22 mouse cellular contexts compared by ENCODE assay signal in genomic region chr11:86026556-86027194, GRCm38 (mm10).
A peak's percentile ranks its signal among the peaks of the same experiment; 100 is the strongest.
DNase-seq lines count a peak whose midpoint lies in the region; ATAC-seq and TF ChIP-seq lines count a peak whose summit lies in the region.
"Had no signal": no experiment of that assay in that cellular context is flagged by ENCODE, and none has a peak within 500 bp of the region (broad histone marks: within the 10 kb centered on the region; RNA-seq: fewer than 3 reads in every experiment).

No protein-coding gene starts in this region.

- no peak overlapping the region for H3K9ac ChIP-seq in neural tube, embryonic 15.5 days (replicated peaks)
- H3K9ac ChIP-seq: embryonic facial prominence, embryonic 15.5 days; forebrain, embryonic 12.5 days; heart, embryonic 15.5 days; hindbrain, embryonic 13.5 days; midbrain, embryonic 13.5 days; neural tube, embryonic 12.5 days had no signal

- H3K4me3 ChIP-seq in gastrocnemius, adult 2 months: no peak overlapping the region
- H3K4me3 ChIP-seq in neural tube, embryonic 15.5 days (replicated peaks): no peak overlapping the region
- H3K4me3 ChIP-seq in limb, embryonic 10.5 days: no peak overlapping the region
- no peak overlapping the region for H3K4me3 ChIP-seq in left cerebral cortex, adult 2 months
- H3K4me3 ChIP-seq: embryonic facial prominence, embryonic 15.5 days; forebrain, embryonic 12.5 days; heart, embryonic 15.5 days; hindbrain, embryonic 13.5 days; midbrain, embryonic 13.5 days; neural tube, embryonic 12.5 days had no signal

- no peak for TF ChIP-seq CTCF in gastrocnemius, adult 2 months (IDR thresholded peaks at IDR 0.05)
- TF ChIP-seq CTCF in left cerebral cortex, adult 2 months (IDR thresholded peaks at IDR 0.05): no peak

- WGBS in neural tube, embryonic 15.5 days: 5% methylated on average over 7 of the region's 7 CpGs
- whole genome bisulfite sequencing in limb, embryonic 10.5 days: 12% methylated on average over 7 of the region's 7 CpGs

- H3K4me1 ChIP-seq in neural tube, embryonic 15.5 days: peaks cover 13% of the 10 kb centered on the region
- peaks cover 50% of the 10 kb centered on the region for H3K4me1 ChIP-seq in limb, embryonic 10.5 days
- H3K4me1 ChIP-seq: neural tube, embryonic 12.5 days had no signal

- H3K4me2 ChIP-seq in neural tube, embryonic 15.5 days: no peak overlapping the region
- H3K4me2 ChIP-seq: embryonic facial prominence, embryonic 15.5 days; forebrain, embryonic 12.5 days; heart, embryonic 15.5 days; hindbrain, embryonic 13.5 days; midbrain, embryonic 13.5 days; neural tube, embryonic 12.5 days had no signal

- ATAC-seq in neural tube, embryonic 15.5 days (ENCODE audit: low FRiP score): no peak
- ATAC-seq: intestine, postnatal 0 days; midbrain, embryonic 13.5 days had no signal

- no peaks in the 10 kb centered on the region for H3K36me3 ChIP-seq in neural tube, embryonic 15.5 days
- no peaks in the 10 kb centered on the region for H3K36me3 ChIP-seq in limb, embryonic 10.5 days
- H3K36me3 ChIP-seq: embryonic facial prominence, embryonic 15.5 days; forebrain, embryonic 12.5 days; heart, embryonic 15.5 days; hindbrain, embryonic 13.5 days; midbrain, embryonic 13.5 days; neural tube, embryonic 12.5 days had no signal

- no peaks in the 10 kb centered on the region for H3K9me3 ChIP-seq in neural tube, embryonic 15.5 days (replicated peaks)
- H3K9me3 ChIP-seq in limb, embryonic 10.5 days (replicated peaks): no peaks in the 10 kb centered on the region
- H3K9me3 ChIP-seq: embryonic facial prominence, embryonic 15.5 days; forebrain, embryonic 12.5 days; heart, embryonic 15.5 days; hindbrain, embryonic 13.5 days; midbrain, embryonic 13.5 days; neural tube, embryonic 12.5 days had no signal

- peak; percentile 39 for DNase-seq in gastrocnemius, adult 2 months
- DNase-seq in gastrocnemius, adult 18-20 months (ENCODE audit: low spot score): no peak
- DNase-seq in neural tube, embryonic 10.5 days (ENCODE audit: extremely low spot score, low spot score): peak; percentile 39
- DNase-seq in limb, embryonic 10.5 days (ENCODE audit: low spot score): peak; percentile 60
- DNase-seq in retina, postnatal 1 day: peak; percentile 62
- no peak for DNase-seq in left cerebral cortex, adult 8-10 months (ENCODE audit: low spot score in 2 of 2)
- no peak for DNase-seq in left cerebral cortex, adult 2 months (ENCODE audit: extremely low spot score in 1 of 2, low spot score in 2 of 2)
- DNase-seq: adrenal gland, adult 2 months; B cell, adult 2 months; cerebellum, adult 9-11 months; kidney, postnatal 10 days; layer of hippocampus, adult 9-11 months; thymus, adult 2 months had no signal

- no peaks in the 10 kb centered on the region for H3K27me3 ChIP-seq in neural tube, embryonic 15.5 days (replicated peaks)
- peaks cover 11% of the 10 kb centered on the region for H3K27me3 ChIP-seq in limb, embryonic 10.5 days (ENCODE audit: low read depth, poor library complexity, severe bottlenecking)
- H3K27me3 ChIP-seq: embryonic facial prominence, embryonic 15.5 days; forebrain, embryonic 12.5 days; heart, embryonic 15.5 days; hindbrain, embryonic 13.5 days; midbrain, embryonic 13.5 days; neural tube, embryonic 12.5 days had no signal

- no peak overlapping the region for H3K27ac ChIP-seq in gastrocnemius, adult 2 months
- no peak overlapping the region for H3K27ac ChIP-seq in neural tube, embryonic 15.5 days (replicated peaks)
- H3K27ac ChIP-seq in limb, embryonic 10.5 days: peak overlapping the region; percentile 50; the same call in 1 of the 2 replicates
- H3K27ac ChIP-seq in left cerebral cortex, adult 2 months: no peak overlapping the region
- H3K27ac ChIP-seq: embryonic facial prominence, embryonic 15.5 days; forebrain, embryonic 12.5 days; heart, embryonic 15.5 days; hindbrain, embryonic 13.5 days; macrophage; midbrain, embryonic 13.5 days; neural tube, embryonic 12.5 days had no signal

- intact Hi-C loops in gastrocnemius, adult 2 months (cut with DNase I): no loop called here
- intact Hi-C loops in left cerebral cortex, adult 2 months (cut with DNase I): no loop called here

Comparison
In these comparisons a context has a peak if more than half of its experiments do, and no peak if none do; other contexts are left out.
1. DNase-seq: peak in gastrocnemius, adult 2 months (single experiment), neural tube, embryonic 10.5 days (single experiment), limb, embryonic 10.5 days (single experiment) and retina, postnatal 1 day (single experiment); none in gastrocnemius, adult 18-20 months (single experiment), left cerebral cortex, adult 8-10 months (0 of 2) and left cerebral cortex, adult 2 months (0 of 2).